Mouse (Mus musculus): ENCODE results near the gene Gm4565.
"Not testable (repeated sequence)": the region's sequence is repeated elsewhere in the genome, so short reads cannot be mapped to it uniquely, and the experiment has no call there.

Gene Gm4565

DNA sequence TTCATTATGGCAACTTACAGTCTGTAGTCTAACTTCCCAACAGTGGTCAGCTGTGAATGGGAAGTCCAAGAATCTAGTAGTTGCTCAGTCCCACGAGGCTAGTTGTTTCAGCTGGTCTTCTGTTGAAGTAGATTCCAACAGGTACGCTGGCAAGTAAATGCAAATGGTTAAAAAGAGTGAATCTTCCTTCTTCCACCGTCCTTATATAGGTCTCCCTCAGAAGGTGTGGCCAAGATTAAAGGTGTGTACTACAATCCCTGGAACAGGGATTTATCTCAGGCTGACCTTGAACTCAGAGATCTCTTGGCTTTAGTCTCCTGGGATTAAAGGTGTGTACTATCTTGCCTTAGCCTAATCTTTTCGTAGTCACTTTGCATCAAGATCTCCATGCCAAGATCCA, at the start of gene Gm4565:
Gene Gm4565, minus strand, starts transcription at position 101 of the 400 bp plus-strand sequence.
- DNase-seq: not testable (repeated sequence)

DNA sequence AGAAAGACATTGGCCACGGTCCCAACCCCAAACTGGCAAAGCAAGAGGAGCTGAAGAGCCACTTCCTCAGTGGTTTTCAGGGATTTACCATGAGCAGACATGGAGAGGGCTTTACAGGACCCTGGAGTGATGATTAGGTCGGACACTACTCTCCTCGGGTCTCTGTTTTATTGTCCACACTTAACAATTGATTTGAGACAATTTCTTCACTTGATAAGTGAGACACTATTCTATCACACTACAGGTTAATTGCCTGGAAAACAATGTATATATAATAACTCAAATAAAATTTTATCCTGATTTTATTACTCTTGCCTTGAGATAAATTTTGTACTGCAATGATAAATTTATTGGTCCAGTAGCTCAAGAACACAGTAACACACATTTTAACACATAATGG, 22.7 kb downstream of the Gm4565 start, which contains the start of gene Gm4201:
Gene Gm4201, minus strand, starts transcription at position 101 of the 400 bp plus-strand sequence.
- not testable (repeated sequence) for DNase-seq

DNA sequence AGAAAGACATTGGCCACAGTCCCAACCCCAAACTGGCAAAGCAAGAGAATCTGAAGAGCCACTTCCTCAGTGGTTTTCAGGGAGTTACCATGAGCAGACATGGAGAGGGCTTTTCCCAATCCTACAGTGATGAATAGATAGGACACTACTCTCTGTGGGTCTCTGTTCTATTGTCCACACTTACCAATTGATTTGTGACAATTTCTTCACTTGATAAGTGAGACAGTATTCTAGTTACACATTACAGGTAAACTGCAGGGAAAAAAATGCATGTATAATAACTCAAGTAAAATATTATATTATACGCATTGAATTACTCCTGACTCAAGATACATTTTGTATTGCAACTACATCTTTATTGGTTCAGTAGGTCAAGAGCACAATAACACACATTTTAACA, 53.1 kb downstream of the Gm4565 start, which contains the start of gene Gm8677:
Gene Gm8677, minus strand, starts transcription at position 101 of the 400 bp plus-strand sequence.
- not testable (repeated sequence) for DNase-seq

All from thymus, postnatal 36 days (tissue).